Mouse (Mus musculus): ENCODE measurements at regions not wholly inside any gene's neighbourhood (a gene's known extent, or its start where the extent isn't known, plus 50 kb on each side); places are given as distances from the start of the nearest gene placed in this dataset.

DNA sequence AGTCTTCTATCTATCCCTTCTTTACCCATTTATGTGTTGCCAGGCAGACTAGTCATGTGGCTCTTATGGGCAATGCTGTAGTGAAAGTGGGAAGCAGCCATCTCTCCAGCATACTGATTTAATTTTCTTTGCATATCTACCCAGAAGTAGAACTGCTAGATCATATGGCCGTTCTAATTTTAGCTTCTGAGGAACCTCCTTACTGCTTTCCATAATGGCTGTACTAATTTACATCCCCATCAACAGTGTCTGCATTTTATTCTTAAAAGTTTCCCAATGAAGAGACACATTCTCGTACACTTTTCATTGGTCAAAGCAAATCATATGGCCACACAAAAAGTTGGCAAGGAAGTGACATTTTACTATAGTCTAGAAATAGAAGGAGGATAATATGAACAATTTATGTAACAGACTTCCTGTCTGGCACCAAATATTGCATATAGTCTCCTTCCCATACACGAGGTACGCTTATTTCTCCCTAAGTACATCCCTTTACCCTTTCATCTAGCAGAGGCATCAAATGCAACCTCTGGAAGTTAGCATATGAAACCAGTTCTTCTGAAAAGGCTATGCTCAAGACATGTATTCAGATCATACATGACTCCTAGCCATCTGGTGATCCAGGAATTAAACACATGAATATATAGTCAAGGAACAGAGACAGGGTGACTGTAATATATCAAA is 119.0 kb downstream of the Spata19 start:
- TF ChIP-seq CTCF (IDR thresholded peaks at IDR 0.05; ENCODE audit: extremely low read depth, insufficient read depth, low read length): no peak
- no peak for TF ChIP-seq POLR2A (IDR thresholded peaks at IDR 0.05; ENCODE audit: extremely low read depth, insufficient read depth, low read length)
